Mouse (Mus musculus) embryonic facial prominence, embryonic 13.5 days (tissue): Measurements from ENCODE around the gene Prkcg. TPM values are rescaled to one million over a fixed set of nuclear protein-coding genes. Genes with fewer than 3 reads are reported as not detected.

Source experiments
- ATAC-seq: fragments of 200-750 bp; cut with Nextera tagmentation; 2 replicates; pipeline ENCODE4 v1.8.0; 2017; ENCODE audit warnings: low read depth; ENCODE audit not compliant: insufficient number of reproducible peaks, insufficient read depth, low FRiP score, low TSS enrichment
- H3K27ac ChIP-seq: fragments of 300-500 bp; sonication (generic); 2 replicates; pipeline ENCODE4 v1.5.1; 2015; ENCODE audit warnings: moderate library complexity, mild to moderate bottlenecking, inconsistent platforms
- H3K27me3 ChIP-seq: fragments of 300-500 bp; sonication (generic); 2 replicates; pipeline ENCODE4 v1.6.1; 2015; ENCODE audit warnings: mild to moderate bottlenecking, inconsistent platforms
- H3K36me3 ChIP-seq: fragments of 300-500 bp; sonication (generic); 2 replicates; pipeline ENCODE4 v1.6.1; 2015; ENCODE audit warnings: mild to moderate bottlenecking, inconsistent platforms
- H3K4me1 ChIP-seq: fragments of 300-500 bp; sonication (generic); 2 replicates; pipeline ENCODE4 v1.6.1; 2015; ENCODE audit warnings: inconsistent platforms
- H3K4me2 ChIP-seq: fragments of 300-500 bp; sonication (generic); 2 replicates; pipeline ENCODE4 v1.6.1; 2015; ENCODE audit warnings: moderate library complexity, mild to moderate bottlenecking, inconsistent platforms
- H3K4me3 ChIP-seq: fragments of 300-500 bp; sonication (generic); 2 replicates; pipeline ENCODE4 v1.5.1; 2015; ENCODE audit warnings: mild to moderate bottlenecking, inconsistent platforms
- H3K9ac ChIP-seq: fragments of 300-500 bp; sonication (generic); 2 replicates; pipeline ENCODE4 v1.6.1; 2015; ENCODE audit warnings: mild to moderate bottlenecking, inconsistent platforms
- H3K9me3 ChIP-seq: fragments of 300-500 bp; sonication (generic); 2 replicates; pipeline ENCODE4 v1.6.1; 2016; ENCODE audit warnings: inconsistent platforms
- WGBS: fragments of 180-500 bp; shearing (Covaris S2); methylation state at CpG from one replicate; pipeline ENCODE4 v1.1.7; 2015; ENCODE audit warnings: mixed read lengths; 5-methylcytosine and 5-hydroxymethylcytosine counted together
- polyA plus RNA-seq: library from polyadenylated mRNA; unstranded; fragments of >200 nt; fragmentation: Nextera tagmentation; extraction: Ambion mirVana; gene quantifications from 2 replicates; pipeline ENCODE4 v1.2.1, GENCODE M21; 2015

The Prkcg gene
- polyA plus RNA-seq, 1 experiment from 2014 or later, result 0.17 TPM

DNA sequence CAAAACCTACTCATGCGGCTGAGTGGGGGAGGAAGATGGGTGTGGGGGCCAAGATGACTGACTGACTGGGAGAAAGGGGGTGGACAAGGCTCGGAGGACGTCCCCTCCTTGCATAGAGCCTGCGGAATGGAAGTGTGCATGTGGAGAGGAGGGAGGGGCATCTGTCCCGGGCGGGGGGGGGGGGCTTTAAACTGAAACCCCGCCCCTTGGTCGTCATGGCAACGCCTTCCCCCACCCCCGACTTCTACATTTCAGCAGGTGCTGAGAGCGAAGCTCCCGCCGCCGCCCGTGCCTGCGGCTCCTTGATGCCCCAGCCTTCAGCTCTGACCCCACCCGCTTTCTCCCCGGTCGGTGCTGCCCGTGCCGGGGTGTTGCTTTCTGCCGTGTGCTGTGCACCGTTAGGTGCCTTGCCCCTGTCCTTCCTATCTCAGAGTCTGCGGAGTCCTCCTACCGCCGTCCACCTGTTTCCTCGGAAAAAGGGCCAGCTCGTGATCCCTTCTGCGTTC is 14.3 kb downstream of the Prkcg start:
- 0 out of 2 replicates have a peak overlapping the region, but pooled peaks have one; percentile 40 for H3K9ac ChIP-seq

GRCm38 (mm10) chr7:3303789-3304188 is 14.8 kb downstream of the Prkcg start:
- Histone ChIP-seq H3K27me3 (peaks cover 75% of the 10 kb centered on the region), H3K4me3 (peak overlapping the region; percentile 36), H3K27ac (no peak overlapping the region), H3K9ac (0 out of 2 replicates have a peak overlapping the region, but pooled peaks have one; percentile 40), H3K4me2 (peak overlapping the region; percentile 60), H3K4me1 (peaks cover 31% of the 10 kb centered on the region), H3K9me3 (no peaks in the 10 kb centered on the region), H3K36me3 (peaks cover 5% of the 10 kb centered on the region; the same call in 1 of the 2 replicates)
- ATAC-seq, result no peak
- WGBS, result 2% methylated on average over 12 of the region's 12 CpGs

More for the DNA sequence above, 14.3 kb downstream of the Prkcg start:
- Histone ChIP-seq H3K36me3 (peaks cover 8% of the 10 kb centered on the region), H3K27ac (no peak overlapping the region), H3K4me1 (peaks cover 31% of the 10 kb centered on the region), H3K4me2 (peak overlapping the region; percentile 60), H3K27me3 (peaks cover 75% of the 10 kb centered on the region), H3K4me3 (peak overlapping the region; percentile 36), H3K9me3 (no peaks in the 10 kb centered on the region)
- peak; percentile 61; the same call in 1 of the 2 replicates for ATAC-seq
- WGBS, result 2% methylated on average over 23 of the region's 29 CpGs

GRCm38 (mm10) chr7:3304298-3304697 is 15.3 kb downstream of the Prkcg start:
- Histone ChIP-seq H3K9ac (no peak overlapping the region), H3K4me3 (no peak overlapping the region), H3K27me3 (peaks cover 75% of the 10 kb centered on the region), H3K4me1 (peaks cover 31% of the 10 kb centered on the region), H3K9me3 (no peaks in the 10 kb centered on the region), H3K36me3 (peaks cover 5% of the 10 kb centered on the region; the same call in 1 of the 2 replicates), H3K27ac (no peak overlapping the region), H3K4me2 (no peak overlapping the region)
- 4% methylated on average over 10 of the region's 10 CpGs for WGBS
- ATAC-seq, result no peak

GRCm38 (mm10) chr7:3306400-3306799 is 17.4 kb downstream of the Prkcg start:
- H3K27me3 ChIP-seq, result peaks cover 58% of the 10 kb centered on the region
- WGBS, result 72% methylated on average over 3 of the region's 3 CpGs

DNA sequence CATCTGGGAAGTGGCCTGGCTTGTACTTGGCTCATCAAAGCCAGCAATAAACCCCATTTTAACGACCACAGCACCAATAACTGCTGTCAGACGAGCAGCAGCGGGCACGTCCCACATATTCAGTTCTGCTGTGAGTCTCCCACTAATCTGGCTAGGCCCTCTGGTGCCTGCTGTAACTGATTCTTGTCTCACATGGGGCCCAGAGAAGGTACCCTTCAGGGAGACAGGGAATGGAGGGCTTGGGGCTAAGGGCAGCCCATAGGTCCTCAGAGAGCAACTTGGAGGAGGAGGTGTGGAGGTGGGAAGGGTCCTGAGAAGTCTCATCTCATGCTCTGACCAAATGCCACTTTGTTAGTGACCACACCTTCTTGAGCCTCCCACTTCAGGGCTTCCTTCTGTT is 19.7 kb downstream of the Prkcg start:
- H3K36me3 ChIP-seq, result no peaks in the 10 kb centered on the region
- 57% methylated on average over 4 of the region's 4 CpGs for WGBS
- 0 out of 2 replicates have a peak, but pooled peaks cover 6% of the 10 kb centered on the region for H3K9me3 ChIP-seq
- no peak overlapping the region for H3K4me3 ChIP-seq
- no peak overlapping the region for H3K27ac ChIP-seq
- no peak overlapping the region for H3K9ac ChIP-seq
- H3K4me1 ChIP-seq, result peaks cover 10% of the 10 kb centered on the region
- no peak for ATAC-seq
- H3K27me3 ChIP-seq, result peaks cover 36% of the 10 kb centered on the region
- H3K4me2 ChIP-seq, result no peak overlapping the region

More at GRCm38 (mm10) chr7:3306400-3306799, 17.4 kb downstream of the Prkcg start:
- H3K9me3 ChIP-seq, result 0 out of 2 replicates have a peak, but pooled peaks cover 6% of the 10 kb centered on the region
- no peak overlapping the region for H3K27ac ChIP-seq
- no peaks in the 10 kb centered on the region for H3K36me3 ChIP-seq
- H3K4me3 ChIP-seq, result no peak overlapping the region
- no peak for ATAC-seq
- H3K9ac ChIP-seq, result no peak overlapping the region
- H3K4me2 ChIP-seq, result no peak overlapping the region
- H3K4me1 ChIP-seq, result peaks cover 31% of the 10 kb centered on the region

DNA sequence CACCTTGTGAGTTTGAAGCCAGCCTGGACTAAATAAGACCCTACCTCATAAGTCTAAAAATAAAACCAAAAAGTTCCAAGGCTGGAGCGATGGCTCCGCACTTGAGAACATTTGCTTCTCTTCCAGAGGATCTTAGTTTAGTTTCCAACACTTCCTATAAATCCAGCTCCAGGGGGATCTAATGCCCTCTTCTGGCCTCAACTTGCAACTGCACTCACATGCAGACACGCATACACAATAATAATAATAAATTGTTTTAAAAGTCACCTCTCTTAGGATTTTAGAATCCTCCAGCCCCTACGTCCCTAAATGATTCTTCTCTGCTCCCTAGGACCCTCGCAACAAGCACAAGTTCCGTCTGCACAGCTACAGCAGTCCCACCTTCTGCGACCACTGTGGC is 21.3 kb downstream of the Prkcg start:
- ATAC-seq, result no peak
- Histone ChIP-seq H3K4me3 (no peak overlapping the region), H3K27ac (no peak overlapping the region), H3K36me3 (no peaks in the 10 kb centered on the region), H3K9me3 (0 out of 2 replicates have a peak, but pooled peaks cover 6% of the 10 kb centered on the region), H3K4me1 (no peaks in the 10 kb centered on the region), H3K9ac (no peak overlapping the region), H3K4me2 (no peak overlapping the region), H3K27me3 (peaks cover 20% of the 10 kb centered on the region)
- 94% methylated on average over 7 of the region's 7 CpGs for WGBS

DNA sequence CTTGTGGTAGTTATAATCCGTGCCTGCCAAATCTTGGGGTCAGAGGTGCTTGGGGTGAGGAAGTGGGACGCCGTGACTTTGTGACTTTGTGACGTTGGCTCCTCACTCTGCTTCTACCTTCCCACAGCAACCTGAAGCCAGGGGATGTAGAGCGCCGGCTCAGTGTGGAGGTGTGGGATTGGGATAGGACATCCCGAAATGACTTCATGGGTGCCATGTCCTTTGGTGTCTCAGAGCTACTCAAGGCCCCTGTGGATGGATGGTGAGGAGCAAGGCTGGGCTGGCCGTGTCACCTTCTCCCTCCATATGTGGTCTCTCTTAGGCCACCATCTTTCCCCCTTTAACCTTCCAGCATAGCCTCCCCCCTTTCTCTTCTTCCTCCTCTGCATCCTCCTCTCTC is 24.6 kb downstream of the Prkcg start:
- Histone ChIP-seq H3K4me3 (no peak overlapping the region), H3K9me3 (0 out of 2 replicates have a peak, but pooled peaks cover 6% of the 10 kb centered on the region), H3K4me1 (no peaks in the 10 kb centered on the region), H3K27me3 (no peaks in the 10 kb centered on the region), H3K27ac (no peak overlapping the region), H3K4me2 (no peak overlapping the region), H3K9ac (no peak overlapping the region), H3K36me3 (no peaks in the 10 kb centered on the region)
- no peak for ATAC-seq
- 87% methylated on average over 8 of the region's 8 CpGs for WGBS

DNA sequence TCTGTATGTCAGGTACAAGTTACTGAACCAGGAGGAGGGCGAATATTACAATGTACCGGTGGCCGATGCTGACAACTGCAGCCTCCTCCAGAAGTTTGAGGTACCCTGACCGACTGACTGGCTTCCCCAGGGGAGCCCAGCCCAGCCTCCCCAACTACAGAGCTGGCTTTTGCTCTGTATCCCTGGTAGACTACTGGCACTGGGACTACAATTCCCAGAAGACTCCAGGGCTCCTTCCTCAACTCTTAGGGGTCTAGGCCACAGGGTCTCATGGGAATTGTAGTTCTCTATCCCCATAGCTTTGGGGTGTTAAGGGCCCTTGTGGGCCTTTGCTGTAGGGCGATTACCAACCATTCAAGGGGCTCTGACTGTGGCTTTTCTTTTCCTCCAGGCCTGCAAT is 25.1 kb downstream of the Prkcg start:
- no peak overlapping the region for H3K27ac ChIP-seq
- no peak overlapping the region for H3K4me3 ChIP-seq
- no peak overlapping the region for H3K4me2 ChIP-seq
- ATAC-seq, result no peak
- no peak overlapping the region for H3K9ac ChIP-seq
- no peaks in the 10 kb centered on the region for H3K4me1 ChIP-seq
- no peaks in the 10 kb centered on the region for H3K27me3 ChIP-seq
- 58% methylated on average over 5 of the region's 5 CpGs for WGBS
- 0 out of 2 replicates have a peak, but pooled peaks cover 6% of the 10 kb centered on the region for H3K9me3 ChIP-seq
- H3K36me3 ChIP-seq, result no peaks in the 10 kb centered on the region

GRCm38 (mm10) chr7:3317704-3318103 is 28.7 kb downstream of the Prkcg start:
- Histone ChIP-seq H3K4me3 (no peak overlapping the region), H3K36me3 (no peaks in the 10 kb centered on the region), H3K27ac (no peak overlapping the region), H3K27me3 (no peaks in the 10 kb centered on the region), H3K4me1 (no peaks in the 10 kb centered on the region), H3K9me3 (no peaks in the 10 kb centered on the region), H3K9ac (no peak overlapping the region), H3K4me2 (no peak overlapping the region)
- 33% methylated on average over 4 of the region's 4 CpGs for WGBS
- ATAC-seq, result no peak

- no peak overlapping the region for H3K4me2 ChIP-seq
- H3K27ac ChIP-seq, result no peak overlapping the region
- no peaks in the 10 kb centered on the region for H3K27me3 ChIP-seq
- H3K4me3 ChIP-seq, result no peak overlapping the region
- H3K4me1 ChIP-seq, result no peaks in the 10 kb centered on the region
- H3K9me3 ChIP-seq, result no peaks in the 10 kb centered on the region
- ATAC-seq, result no peak
- H3K36me3 ChIP-seq, result no peaks in the 10 kb centered on the region
- WGBS, result 56% methylated on average over 3 of the region's 3 CpGs
- no peak overlapping the region for H3K9ac ChIP-seq
Observed at GRCm38 (mm10) chr7:3320856-3321255, 31.9 kb downstream of the Prkcg start.

GRCm38 (mm10) chr7:3323826-3324225 is 34.8 kb downstream of the Prkcg start:
- WGBS, result 92% methylated on average over 1 of the region's 1 CpGs
- no peak for ATAC-seq
- Histone ChIP-seq H3K9ac (no peak overlapping the region), H3K27ac (no peak overlapping the region), H3K4me2 (no peak overlapping the region), H3K36me3 (no peaks in the 10 kb centered on the region), H3K27me3 (no peaks in the 10 kb centered on the region), H3K9me3 (no peaks in the 10 kb centered on the region), H3K4me3 (no peak overlapping the region), H3K4me1 (no peaks in the 10 kb centered on the region)

GRCm38 (mm10) chr7:3327961-3328360 is 39.0 kb downstream of the Prkcg start:
- no peak overlapping the region for H3K9ac ChIP-seq
- peaks cover 12% of the 10 kb centered on the region for H3K4me1 ChIP-seq
- WGBS, result 63% methylated on average over 4 of the region's 4 CpGs
- H3K27ac ChIP-seq, result no peak overlapping the region
- H3K27me3 ChIP-seq, result peaks cover 9% of the 10 kb centered on the region
- no peak overlapping the region for H3K4me3 ChIP-seq
- H3K9me3 ChIP-seq, result no peaks in the 10 kb centered on the region
- no peak overlapping the region for H3K4me2 ChIP-seq
- no peaks in the 10 kb centered on the region for H3K36me3 ChIP-seq
- no peak for ATAC-seq
